ENCODE assay signal across 8 mouse cellular contexts in the genomic region with DNA sequence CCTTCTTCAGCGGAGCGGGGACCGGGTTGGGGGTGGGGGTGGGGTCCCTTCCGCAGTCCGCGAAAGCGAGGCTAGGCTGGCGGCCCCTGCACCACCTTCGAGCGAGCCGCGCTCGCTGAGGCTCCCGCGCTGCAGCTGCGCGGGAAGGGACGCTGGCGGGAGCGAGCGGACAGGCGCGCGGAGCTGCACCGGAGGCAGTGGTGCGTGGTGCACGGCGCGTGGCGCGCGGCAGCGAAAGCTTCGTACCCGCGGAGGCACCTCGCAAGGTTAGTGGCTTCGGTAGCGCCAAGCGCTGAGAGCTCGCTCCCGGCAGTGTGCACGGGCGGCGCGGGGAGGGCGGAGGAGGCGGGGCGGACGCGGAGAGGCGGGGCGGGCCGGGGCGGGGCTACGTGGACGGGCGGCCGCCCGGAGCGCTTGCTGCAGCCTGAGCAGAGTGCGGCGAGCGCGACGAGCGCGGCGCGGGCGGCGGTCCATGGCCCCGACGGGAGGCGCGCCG. TPM values are rescaled to one million over a fixed set of nuclear protein-coding genes. Genes with fewer than 3 reads are reported as not detected.
A peak's percentile ranks its signal among the peaks of the same experiment; 100 is the strongest.
DNase-seq lines count a peak whose midpoint lies in the region; ATAC-seq and TF ChIP-seq lines count a peak whose summit lies in the region.

Arhgap20 (plus strand) TSS at position 417 of the 496 bp plus-strand sequence.

- peaks cover 26% of the 10 kb centered on the region for H3K4me1 ChIP-seq in forebrain, embryonic 15.5 days
- H3K4me1 ChIP-seq in liver, embryonic 14.5 days (replicated peaks; ENCODE audit: control insufficient read depth in 2 of 2, insufficient read depth in 2 of 2, low read length in 1 of 2) = 0 out of 4 replicates have a peak, but pooled peaks cover 0 to 2% of the 10 kb centered on the region in 2 experiments
- H3K4me1 ChIP-seq in neural tube, embryonic 12.5 days = peaks cover 11% of the 10 kb centered on the region; the same call in 1 of the 2 replicates
- peaks cover 11% of the 10 kb centered on the region; the same call in 1 of the 2 replicates for H3K4me1 ChIP-seq in stomach, embryonic 16.5 days (ENCODE audit: control insufficient read depth, insufficient read depth, low read length)

- 0 out of 2 replicates have a peak, but pooled peaks cover 6% of the 10 kb centered on the region for H3K27me3 ChIP-seq in forebrain, embryonic 15.5 days
- peaks cover 43% of the 10 kb centered on the region for H3K27me3 ChIP-seq in liver, embryonic 14.5 days (ENCODE audit: control insufficient read depth, insufficient read depth, low read length)
- H3K27me3 ChIP-seq in neural tube, embryonic 12.5 days (replicated peaks) = 0 out of 2 replicates have a peak, but pooled peaks cover 10% of the 10 kb centered on the region
- H3K27me3 ChIP-seq in stomach, embryonic 16.5 days (ENCODE audit: control insufficient read depth, insufficient read depth, low read length) = peaks cover 29% of the 10 kb centered on the region

- intact Hi-C loops in heart, postnatal 14 days (cut with DNase I) = loop anchor here (1.0 to 5.0 kb wide), 3 partner anchors 10 to 430 kb away; no protein-coding TSS in a partner anchor

- peak within 1 kb of the TSS; percentile 89 for H3K4me3 ChIP-seq in forebrain, embryonic 15.5 days
- peak within 1 kb of the TSS; percentile 56 to 58 for H3K4me3 ChIP-seq in liver, embryonic 14.5 days (ENCODE audit: insufficient read depth in 1 of 2, low read depth in 2 of 2, low read length in 2 of 2)
- H3K4me3 ChIP-seq in neural tube, embryonic 12.5 days = peak within 1 kb of the TSS; percentile 69
- peak within 1 kb of the TSS; percentile 60 for H3K4me3 ChIP-seq in stomach, embryonic 16.5 days (replicated peaks; ENCODE audit: low read length)

- no peak for TF ChIP-seq CTCF in liver, embryonic 14.5 days (IDR thresholded peaks at IDR 0.05; ENCODE audit: low read depth)

- no peak for TF ChIP-seq EP300 in liver, embryonic 14.5 days (IDR thresholded peaks at IDR 0.05; ENCODE audit: low read depth)

- H3K27ac ChIP-seq in forebrain, embryonic 15.5 days (replicated peaks) = peak within 1 kb of the TSS; percentile 88
- no peak within 1 kb of the TSS for H3K27ac ChIP-seq in liver, embryonic 14.5 days
- H3K27ac ChIP-seq in neural tube, embryonic 12.5 days = peak within 1 kb of the TSS; percentile 46; the same call in 1 of the 2 replicates
- H3K27ac ChIP-seq in stomach, embryonic 16.5 days (ENCODE audit: low read length) = peak within 1 kb of the TSS; percentile 50; the same call in 1 of the 2 replicates

- WGBS in forebrain, embryonic 15.5 days = under 1% methylated on average over 77 of the region's 77 CpGs
- WGBS in liver, embryonic 14.5 days (ENCODE audit: insufficient replicate concordance) = 1% methylated on average over 61 of the region's 77 CpGs
- 1% methylated on average over 54 of the region's 77 CpGs for WGBS in neural tube, embryonic 12.5 days
- WGBS in stomach, embryonic 16.5 days = under 1% methylated on average over 75 of the region's 77 CpGs

- peak; percentile 77 for ATAC-seq in CD4-positive, CD25-positive, alpha-beta regulatory T cell, adult 4 months
- ATAC-seq in forebrain, embryonic 15.5 days (replicated peaks) = peak; percentile 97
- peak; percentile 88 for ATAC-seq in liver, embryonic 14.5 days (ENCODE audit: insufficient read depth)
- ATAC-seq in neural tube, embryonic 12.5 days (ENCODE audit: low FRiP score, low read depth) = peak; percentile 89
- ATAC-seq in stomach, embryonic 16.5 days (ENCODE audit: insufficient read depth, low FRiP score) = peak; percentile 93

- peak; percentile 79 for DNase-seq in cerebellum, adult 11 months
- DNase-seq in heart, postnatal 14 days = peak; percentile 80 to 82
- peak; percentile 84 to 87 for DNase-seq in kidney, postnatal 4 days
- DNase-seq in liver, embryonic 14.5 days (ENCODE audit: low read depth in 3 of 3, low spot score in 3 of 3) = peak; percentile 16 to 29 (median 17)

- H3K36me3 ChIP-seq in forebrain, embryonic 15.5 days = no peaks in the 10 kb centered on the region
- H3K36me3 ChIP-seq in liver, embryonic 14.5 days (replicated peaks; ENCODE audit: control insufficient read depth, insufficient read depth, low read depth) = no peaks in the 10 kb centered on the region
- no peaks in the 10 kb centered on the region for H3K36me3 ChIP-seq in neural tube, embryonic 12.5 days
- H3K36me3 ChIP-seq in stomach, embryonic 16.5 days (ENCODE audit: control insufficient read depth, insufficient read depth, low read length) = no peaks in the 10 kb centered on the region

- peak within 1 kb of the TSS; percentile 80 for H3K9ac ChIP-seq in forebrain, embryonic 15.5 days (replicated peaks)
- no peak within 1 kb of the TSS for H3K9ac ChIP-seq in liver, embryonic 14.5 days (replicated peaks)
- H3K9ac ChIP-seq in neural tube, embryonic 12.5 days = peak within 1 kb of the TSS; percentile 77
- H3K9ac ChIP-seq in stomach, embryonic 16.5 days (ENCODE audit: low read length) = peak within 1 kb of the TSS; percentile 83

- no peaks in the 10 kb centered on the region for H3K9me3 ChIP-seq in forebrain, embryonic 15.5 days
- H3K9me3 ChIP-seq in liver, embryonic 14.5 days (ENCODE audit: control insufficient read depth, low read length) = no peaks in the 10 kb centered on the region
- H3K9me3 ChIP-seq in neural tube, embryonic 12.5 days = no peaks in the 10 kb centered on the region
- H3K9me3 ChIP-seq in stomach, embryonic 16.5 days (replicated peaks; ENCODE audit: control insufficient read depth, low read length) = no peaks in the 10 kb centered on the region

- H3K4me2 ChIP-seq in forebrain, embryonic 15.5 days (replicated peaks) = peak within 1 kb of the TSS; percentile 95
- peak within 1 kb of the TSS; percentile 70 for H3K4me2 ChIP-seq in liver, embryonic 14.5 days (ENCODE audit: low read depth)
- H3K4me2 ChIP-seq in neural tube, embryonic 12.5 days (replicated peaks) = peak within 1 kb of the TSS; percentile 88
- peak within 1 kb of the TSS; percentile 97 for H3K4me2 ChIP-seq in stomach, embryonic 16.5 days (ENCODE audit: low read depth, low read length)

RNA-seq across cellular contexts. Expression of gene Arhgap20, which starts in this region (rescaled TPM):
- 1 to 10 TPM; 2.4 to 3.3 TPM for polyA plus RNA-seq in CD4-positive, CD25-positive, alpha-beta regulatory T cell, adult 4 months (2017; shearing (Covaris generic))
- polyA plus RNA-seq in forebrain, embryonic 15.5 days (2015; fragmentation: Nextera tagmentation; extraction: Ambion mirVana) = 11.8 and 14.6 TPM in 2 replicates
- 10 to 100 TPM in 1 of 2 experiments, 1 to 10 TPM in 1; 9.3 to 11.2 TPM for total RNA-seq in heart, postnatal 14 days (2021)
- polyA plus RNA-seq in liver, embryonic 14.5 days (2012; rRNA removed) = 0.02 and 0.04 TPM in 2 replicates
- polyA plus RNA-seq in liver, embryonic 14.5 days (2014; fragmentation: Nextera tagmentation; extraction: Ambion mirVana) = 0.03 TPM in 1 of 2 replicates, not detected in the other
- polyA plus RNA-seq in neural tube, embryonic 12.5 days (2016; fragmentation: Nextera tagmentation; extraction: Ambion mirVana) = 18.7 and 19.0 TPM in 2 replicates
- 2.7 and 3.5 TPM in 2 replicates for polyA plus RNA-seq in stomach, embryonic 16.5 days (2015; fragmentation: Nextera tagmentation; extraction: Ambion mirVana)

Comparison
In these comparisons a context has a peak if more than half of its experiments do, and no peak if none do; other contexts are left out.
1. Peak in DNase-seq, ATAC-seq, H3K4me3 ChIP-seq and H3K4me2 ChIP-seq in liver, embryonic 14.5 days; RNA of the gene not detected or under 1 TPM.
2. DNase-seq: peak in every context shown above with its lines; median percentile 86 in kidney, postnatal 4 days; 81 in heart, postnatal 14 days; 79 in cerebellum, adult 11 months; 17 in liver, embryonic 14.5 days.